Mouse (Mus musculus) urinary bladder, postnatal 25 days (tissue): ENCODE data around the gene Pprc1.

Source experiments
- DNase-seq: peaks from one replicate; pipeline ENCODE4 v3.0.0; 2022; ENCODE audit warnings: low spot score

The Pprc1 gene

GRCm38 (mm10) chr19:46120872-46121271 lies 76.2 kb downstream of the Pprc1 start:
- no peak for DNase-seq
